Mouse (Mus musculus) E14TG2a.4 (cell line): ENCODE measurements at regions not wholly inside any gene's neighbourhood (a gene's known extent, or its start where the extent isn't known, plus 50 kb on each side); places are given as distances from the start of the nearest gene placed in this dataset.

Source experiments
- CTCF ChIP-seq: conservative IDR thresholded peaks from 2 replicates; pipeline ENCODE4 v1.5.1; 2014; ENCODE audit warnings: low read length
- NANOG ChIP-seq: IDR thresholded peaks from 2 replicates; pipeline ENCODE4 v1.6.1; 2014; ENCODE audit warnings: borderline replicate concordance, low read length, mixed read lengths

GRCm38 (mm10) chr17:72993626-72994025 is 75.5 kb downstream of the Lbh start:
- no peak for TF ChIP-seq CTCF
- no peak for TF ChIP-seq NANOG
